Mouse (Mus musculus) myocyte (in vitro differentiated cells): ENCODE measurements at regions not wholly inside any gene's neighbourhood (a gene's known extent, or its start where the extent isn't known, plus 50 kb on each side); places are given as distances from the start of the nearest gene placed in this dataset.

ENCODE experiments used
- H3K27me3 ChIP-seq: one replicate; pipeline ENCODE4 v1.6.1; 2011; ENCODE audit not compliant: control insufficient read depth, insufficient read depth, insufficient read length
- H3K36me3 ChIP-seq: one replicate; pipeline ENCODE4 v1.6.1; 2011; ENCODE audit not compliant: control insufficient read depth, insufficient read depth
- H3K4me2 ChIP-seq: one replicate; pipeline ENCODE4 v1.6.1; 2011; ENCODE audit warnings: low read depth, control low read depth
- H3K4me3 ChIP-seq: one replicate; pipeline ENCODE4 v1.5.1; 2011; ENCODE audit warnings: mild to moderate bottlenecking, control low read depth, moderate library complexity
- H3K79me2 ChIP-seq: one replicate; pipeline ENCODE4 v1.6.1; 2011; ENCODE audit not compliant: control insufficient read depth, insufficient read depth
- H3ac ChIP-seq: one replicate; pipeline ENCODE4 v1.6.1; 2011; ENCODE audit not compliant: control insufficient read depth, insufficient read length
- CEBPB ChIP-seq: IDR thresholded peaks from 2 replicates; pipeline ENCODE4 v1.6.1; 2011; ENCODE audit warnings: mild to moderate bottlenecking, moderate library complexity; ENCODE audit not compliant: poor library complexity, insufficient read depth, severe bottlenecking
- E2F4 ChIP-seq: IDR thresholded peaks from one replicate; pipeline ENCODE4 v1.6.1; 2011; ENCODE audit warnings: mild to moderate bottlenecking, control low read depth, moderate library complexity; ENCODE audit not compliant: insufficient read depth
- MAX ChIP-seq: IDR thresholded peaks from one replicate; pipeline ENCODE4 v1.6.1; 2011; ENCODE audit warnings: low read depth, mild to moderate bottlenecking, control low read depth
- MYOD1 ChIP-seq, 3 experiments: IDR thresholded peaks; one replicate each; pipeline ENCODE4 v1.6.1; 2011; ENCODE audit warnings: control low read depth in 2 of 3, low read depth in 2 of 3, mild to moderate bottlenecking in 2 of 3, moderate library complexity in 1 of 3; ENCODE audit not compliant: insufficient read length in 2 of 3, control insufficient read depth in 1 of 3
- MYOG ChIP-seq, 3 experiments: IDR thresholded peaks; one replicate each; pipeline ENCODE4 v1.6.1; 2011; ENCODE audit warnings: control low read depth in 2 of 3, low read depth in 2 of 3, mild to moderate bottlenecking in 2 of 3; ENCODE audit not compliant: insufficient read length in 2 of 3, control insufficient read depth in 1 of 3, insufficient read depth in 1 of 3
- POLR2A ChIP-seq: IDR thresholded peaks from one replicate; pipeline ENCODE4 v1.6.1; 2011; ENCODE audit warnings: low read depth, mild to moderate bottlenecking, control low read depth, moderate library complexity; ENCODE audit not compliant: insufficient read length
- POLR2AphosphoS2 ChIP-seq: IDR thresholded peaks from one replicate; pipeline ENCODE4 v1.6.1; 2011; ENCODE audit warnings: low read depth, control low read depth; ENCODE audit not compliant: insufficient read length
- REST ChIP-seq: IDR thresholded peaks from one replicate; pipeline ENCODE4 v1.6.1; 2011; ENCODE audit warnings: mild to moderate bottlenecking, control low read depth, moderate library complexity; ENCODE audit not compliant: insufficient read depth, insufficient read length
- SRF ChIP-seq: IDR thresholded peaks from one replicate; pipeline ENCODE4 v1.6.1; 2011; ENCODE audit warnings: low read depth; ENCODE audit not compliant: control insufficient read depth, insufficient read length
- TCF12 ChIP-seq: IDR thresholded peaks from one replicate; pipeline ENCODE4 v1.6.1; 2011; ENCODE audit warnings: mild to moderate bottlenecking, control low read depth; ENCODE audit not compliant: poor library complexity, insufficient read depth, severe bottlenecking
- TCF3 ChIP-seq: IDR thresholded peaks from one replicate; pipeline ENCODE4 v1.6.1; 2011; ENCODE audit warnings: low read depth, control low read depth; ENCODE audit not compliant: insufficient read length
- USF1 ChIP-seq: IDR thresholded peaks from one replicate; pipeline ENCODE4 v1.6.1; 2011; ENCODE audit warnings: low read depth, mild to moderate bottlenecking, control low read depth, moderate library complexity

DNA sequence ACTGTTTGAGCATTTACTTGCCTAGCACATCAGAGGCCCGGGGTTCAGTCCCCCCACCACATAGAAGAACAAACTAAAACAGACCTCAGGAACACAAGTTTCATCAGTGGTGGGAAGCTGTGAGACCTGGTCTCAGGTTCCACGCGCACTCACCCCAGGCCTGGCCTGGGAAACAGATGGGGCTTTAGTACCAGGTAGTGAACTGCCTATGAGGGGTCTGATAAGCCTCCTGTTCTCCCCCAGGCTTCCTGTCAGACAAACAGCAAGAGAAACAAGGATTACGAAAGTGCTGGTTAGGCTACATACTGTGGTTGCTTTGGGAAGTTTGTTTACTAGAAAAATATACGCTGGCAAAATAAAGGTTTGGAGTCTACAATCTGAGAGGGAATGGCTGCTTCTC is 83.7 kb upstream of the S1pr3 start:
- no peak overlapping the region for H3ac ChIP-seq
- no peak for TF ChIP-seq USF1
- TF ChIP-seq TCF12: no peak
- no peak for TF ChIP-seq POLR2AphosphoS2
- H3K4me3 ChIP-seq: no peak overlapping the region
- H3K4me2 ChIP-seq: no peak overlapping the region
- H3K27me3 ChIP-seq: no peaks in the 10 kb centered on the region
- H3K79me2 ChIP-seq: no peaks in the 10 kb centered on the region
- no peaks in the 10 kb centered on the region for H3K36me3 ChIP-seq

DNA sequence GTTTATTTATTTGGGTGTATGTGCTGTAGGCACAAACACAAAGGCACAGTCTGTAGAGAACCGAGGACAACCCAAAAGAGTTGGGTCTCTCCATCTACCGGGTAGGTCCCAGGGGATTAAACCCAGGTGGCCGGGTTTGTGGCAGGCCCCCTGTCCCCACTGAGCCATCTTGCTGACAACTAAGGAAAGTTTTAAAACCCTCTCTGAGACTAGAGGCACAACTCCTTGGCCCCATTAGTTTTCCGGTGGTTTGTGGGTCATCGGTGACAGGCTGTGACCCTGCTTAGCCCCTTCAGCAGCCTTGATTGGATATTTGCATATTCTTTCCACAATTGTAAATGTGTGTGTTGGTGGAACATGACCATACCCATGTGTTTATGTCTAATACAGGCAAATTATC is 83.1 kb upstream of the S1pr3 start:
- no peaks in the 10 kb centered on the region for H3K79me2 ChIP-seq
- no peak for TF ChIP-seq TCF3
- TF ChIP-seq MYOD1 (IDR thresholded peaks at IDR 0.05; ENCODE audit: control insufficient read depth in 1 of 3, insufficient read length in 2 of 3, low read depth in 2 of 3): no peak
- no peak for TF ChIP-seq MAX
- no peak for TF ChIP-seq CEBPB
- no peak for TF ChIP-seq E2F4
- TF ChIP-seq MYOG (IDR thresholded peaks at IDR 0.05; ENCODE audit: control insufficient read depth in 1 of 3, insufficient read depth in 1 of 3, insufficient read length in 2 of 3, low read depth in 2 of 3): no peak
- TF ChIP-seq REST: no peak
- TF ChIP-seq TCF12: no peak
- TF ChIP-seq USF1: no peak
- no peak for TF ChIP-seq POLR2A
- no peak for TF ChIP-seq SRF
- no peak for TF ChIP-seq POLR2AphosphoS2
- no peak overlapping the region for H3ac ChIP-seq
- H3K4me3 ChIP-seq: no peak overlapping the region
- H3K36me3 ChIP-seq: no peaks in the 10 kb centered on the region
- H3K27me3 ChIP-seq: no peaks in the 10 kb centered on the region
- H3K4me2 ChIP-seq: no peak overlapping the region

GRCm38 (mm10) chr13:51326128-51326527 is 82.3 kb upstream of the S1pr3 start:
- TF ChIP-seq USF1 (no peak), MYOD1 (IDR thresholded peaks at IDR 0.05; ENCODE audit: control insufficient read depth in 1 of 3, insufficient read length in 2 of 3, low read depth in 2 of 3) (no peak), SRF (no peak)
- H3K4me2 ChIP-seq: no peak overlapping the region
- no peaks in the 10 kb centered on the region for H3K79me2 ChIP-seq
- H3K27me3 ChIP-seq: no peaks in the 10 kb centered on the region
- H3K36me3 ChIP-seq: no peaks in the 10 kb centered on the region
- no peak overlapping the region for H3ac ChIP-seq
- no peak overlapping the region for H3K4me3 ChIP-seq

DNA sequence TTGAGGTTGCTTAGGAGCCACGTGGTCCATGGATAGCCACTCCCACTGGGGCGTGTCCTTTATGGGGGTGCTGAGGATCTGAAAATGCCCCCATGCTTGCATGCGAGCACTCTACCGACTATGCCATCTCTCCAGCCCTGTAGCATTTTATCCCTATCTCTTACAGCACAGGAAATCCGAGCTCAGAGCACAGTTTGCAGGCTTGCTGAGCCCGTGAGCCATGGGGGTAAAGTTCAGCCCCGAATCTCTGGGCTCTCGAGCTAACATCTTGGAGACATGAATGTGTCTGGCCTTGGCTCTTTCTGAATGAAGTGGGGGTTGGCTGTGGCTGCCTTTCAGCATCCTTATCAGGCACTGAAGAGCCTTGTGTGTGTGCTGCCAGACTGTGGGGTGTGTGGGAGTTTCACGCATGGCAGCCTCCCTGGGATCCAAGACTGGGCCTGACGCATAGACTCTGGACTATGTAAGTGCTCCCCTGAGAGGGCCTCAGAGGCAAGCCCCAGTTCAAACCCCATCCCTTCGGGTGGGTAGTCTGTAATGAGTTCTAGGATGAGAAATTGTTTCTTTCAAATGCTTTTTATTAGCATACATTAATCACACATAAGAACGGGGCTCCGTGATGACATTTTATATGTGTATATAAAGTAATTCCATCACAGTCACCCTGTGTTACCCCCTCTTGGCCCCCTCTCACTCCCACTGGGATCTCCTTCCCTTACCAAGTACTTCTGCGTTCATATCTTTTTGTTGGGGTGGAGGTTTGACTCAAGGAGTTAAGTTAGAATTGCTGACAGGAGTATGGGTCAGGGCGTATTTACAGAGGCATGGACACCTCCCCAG is 80.1 kb upstream of the S1pr3 start:
- H3K79me2 ChIP-seq: no peaks in the 10 kb centered on the region
- H3ac ChIP-seq: no peak overlapping the region
- H3K36me3 ChIP-seq: no peaks in the 10 kb centered on the region
- H3K27me3 ChIP-seq: no peaks in the 10 kb centered on the region
- no peak overlapping the region for H3K4me3 ChIP-seq
- H3K4me2 ChIP-seq: no peak overlapping the region
- TF ChIP-seq MYOD1 (IDR thresholded peaks at IDR 0.05; ENCODE audit: control insufficient read depth in 1 of 3, insufficient read length in 2 of 3, low read depth in 2 of 3) (no peak), POLR2A (no peak), POLR2AphosphoS2 (no peak), TCF12 (no peak), USF1 (no peak), MYOG (IDR thresholded peaks at IDR 0.05; ENCODE audit: control insufficient read depth in 1 of 3, insufficient read depth in 1 of 3, insufficient read length in 2 of 3, low read depth in 2 of 3) (no peak), SRF (no peak), TCF3 (no peak), MAX (no peak), E2F4 (no peak), CEBPB (no peak), REST (no peak)

GRCm38 (mm10) chr13:51328971-51329346 is 79.5 kb upstream of the S1pr3 start:
- no peak overlapping the region for H3K4me2 ChIP-seq
- H3K27me3 ChIP-seq: no peaks in the 10 kb centered on the region
- no peaks in the 10 kb centered on the region for H3K79me2 ChIP-seq
- no peak for TF ChIP-seq MYOG (IDR thresholded peaks at IDR 0.05; ENCODE audit: control insufficient read depth in 1 of 3, insufficient read depth in 1 of 3, insufficient read length in 2 of 3, low read depth in 2 of 3)
- TF ChIP-seq POLR2AphosphoS2: no peak
- no peak for TF ChIP-seq MYOD1 (IDR thresholded peaks at IDR 0.05; ENCODE audit: control insufficient read depth in 1 of 3, insufficient read length in 2 of 3, low read depth in 2 of 3)
- no peak for TF ChIP-seq MAX
- no peak for TF ChIP-seq REST
- no peak for TF ChIP-seq E2F4
- TF ChIP-seq CEBPB: no peak
- TF ChIP-seq POLR2A: no peak
- no peak for TF ChIP-seq TCF3
- no peak overlapping the region for H3ac ChIP-seq
- H3K36me3 ChIP-seq: no peaks in the 10 kb centered on the region
- no peak overlapping the region for H3K4me3 ChIP-seq
